In genomic region chr10:111972542-111973361, GRCm38 (mm10) we compare ENCODE assay signal across 8 mouse cellular contexts. TPM values are rescaled to one million over a fixed set of nuclear protein-coding genes. Genes with fewer than 3 reads are reported as not detected.
DNase-seq lines count a peak whose midpoint lies in the region; ATAC-seq and TF ChIP-seq lines count a peak whose summit lies in the region.

TSS of gene Krr1 (plus strand) at chr10:111972664.

- peak within 1 kb of the TSS; percentile 79 for H3K27ac ChIP-seq in hindbrain, embryonic 13.5 days

- under 1% methylated on average over 51 of the region's 51 CpGs for WGBS in hindbrain, embryonic 13.5 days

- peak within 1 kb of the TSS; percentile 89 for H3K4me3 ChIP-seq in hindbrain, embryonic 13.5 days

- in situ Hi-C loops in Patski (cut with MboI; ENCODE audit: low pct_unique_long_range_greater_than_20kb): no loop called here

- DNase-seq in Patski (ENCODE audit: low read depth, low spot score): peak; percentile 76
- peak; percentile 91 to 94 for DNase-seq in cerebellum, postnatal 14 days
- peak; percentile 73 to 83 for DNase-seq in frontal cortex, postnatal 14 days (ENCODE audit: low spot score in 2 of 2)
- DNase-seq in layer of hippocampus, postnatal 25 days (ENCODE audit: extremely low spot score in 1 of 2, low spot score in 1 of 2): peak; percentile 77 to 80
- DNase-seq in lung, postnatal 25 days (ENCODE audit: low spot score): peak; percentile 92
- peak; percentile 94 for DNase-seq in retina, embryonic 14.5 days (ENCODE audit: low spot score)
- peak; percentile 84 for DNase-seq in thymus, postnatal 4 days

- no peaks in the 10 kb centered on the region for H3K9me3 ChIP-seq in hindbrain, embryonic 13.5 days

- peak within 1 kb of the TSS; percentile 83 for H3K4me2 ChIP-seq in hindbrain, embryonic 13.5 days

- ATAC-seq in Patski: peak; percentile 93
- ATAC-seq in hindbrain, embryonic 13.5 days (ENCODE audit: low FRiP score): peak; percentile 98

- H3K36me3 ChIP-seq in hindbrain, embryonic 13.5 days: peaks cover 14% of the 10 kb centered on the region

- no peak for TF ChIP-seq CTCF in Patski (IDR thresholded peaks at IDR 0.05)

- H3K27me3 ChIP-seq in Patski: peaks cover 3% of the 10 kb centered on the region
- H3K27me3 ChIP-seq in hindbrain, embryonic 13.5 days: 0 out of 2 replicates have a peak, but pooled peaks cover 2% of the 10 kb centered on the region

- H3K4me1 ChIP-seq in hindbrain, embryonic 13.5 days (replicated peaks): peaks cover 14% of the 10 kb centered on the region

- H3K9ac ChIP-seq in hindbrain, embryonic 13.5 days: peak within 1 kb of the TSS; percentile 82

- CTCF ChIA-PET in Patski (lab: Charles Lee): interaction anchor here (0.9 to 1.4 kb wide), 5 partner anchors 12 to 187 kb away, joined by 3 to 5 read pairs (median 4); partner anchors contain the start of gene Glipr1l3

- POLR2A ChIA-PET in Patski (lab: Charles Lee): interaction anchor here (0.7 to 1.3 kb wide), 2 partner anchors 9 to 11 kb away, joined by 3 to 4 read pairs; no protein-coding TSS in a partner anchor

RNA-seq across cellular contexts. Expression of gene Krr1, which starts in this region (rescaled TPM):
- 37.9 TPM for polyA plus RNA-seq in Patski (2021)
- polyA plus RNA-seq in hindbrain, embryonic 13.5 days (2015; fragmentation: Nextera tagmentation; extraction: Ambion mirVana): 39.2 and 42.1 TPM in 2 replicates
- total RNA-seq in layer of hippocampus, postnatal 25 days (2021): 10 to 100 TPM; 38.1 to 38.6 TPM

Comparison
In these comparisons a context has a peak if more than half of its experiments do, and no peak if none do; other contexts are left out.
1. Peak in every context shown above with its lines: DNase-seq, ATAC-seq, H3K4me3 ChIP-seq and H3K27ac ChIP-seq.